Mouse (Mus musculus) limb, embryonic 14.5 days (tissue): ENCODE measurements around the gene Iqsec1. TPM values are rescaled to one million over a fixed set of nuclear protein-coding genes. Genes with fewer than 3 reads are reported as not detected.

Source experiments
- ATAC-seq: fragments of 200-750 bp; cut with Nextera tagmentation; 2 replicates; pipeline ENCODE4 v1.8.0; 2017; ENCODE audit warnings: low read depth, moderate number of reproducible peaks, moderate TSS enrichment; ENCODE audit not compliant: low FRiP score
- DNase-seq: peaks from one replicate; pipeline ENCODE4 v3.0.0-alpha.2; 2015; ENCODE audit warnings: low spot score
- H3K27ac ChIP-seq: fragments of 300-500 bp; sonication (generic); replicated peaks from 2 replicates; pipeline ENCODE4 v1.5.1; 2014; ENCODE audit warnings: low read depth, mild to moderate bottlenecking, low read length, moderate library complexity, mixed read lengths
- H3K27me3 ChIP-seq: fragments of 300-500 bp; sonication (generic); 2 replicates; pipeline ENCODE4 v1.6.1; 2014; ENCODE audit warnings: low read length, mixed read lengths; ENCODE audit not compliant: control insufficient read depth, insufficient read depth
- H3K36me3 ChIP-seq: fragments of 300-500 bp; sonication (generic); 2 replicates; pipeline ENCODE4 v1.6.1; 2014; ENCODE audit warnings: mild to moderate bottlenecking, low read length, moderate library complexity, mixed read lengths; ENCODE audit not compliant: control insufficient read depth, insufficient read depth
- H3K4me1 ChIP-seq: fragments of 300-500 bp; sonication (generic); 2 replicates; pipeline ENCODE4 v1.6.1; 2014; ENCODE audit warnings: antibody characterized with exemption, low read length, mixed read lengths; ENCODE audit not compliant: control insufficient read depth, insufficient read depth
- H3K4me2 ChIP-seq: fragments of 300-500 bp; sonication (generic); replicated peaks from 2 replicates; pipeline ENCODE4 v1.6.1; 2014; ENCODE audit warnings: low read depth, mild to moderate bottlenecking, low read length, moderate library complexity; ENCODE audit not compliant: severe bottlenecking
- H3K4me3 ChIP-seq: fragments of 300-500 bp; sonication (generic); replicated peaks from 2 replicates; pipeline ENCODE4 v1.5.1; 2014; ENCODE audit warnings: low read length
- H3K9ac ChIP-seq: fragments of 300-500 bp; sonication (generic); 2 replicates; pipeline ENCODE4 v1.6.1; 2014; ENCODE audit warnings: mild to moderate bottlenecking, low read depth, low read length, moderate library complexity; ENCODE audit not compliant: severe bottlenecking
- H3K9me3 ChIP-seq: fragments of 300-500 bp; sonication (generic); 2 replicates; pipeline ENCODE4 v1.6.1; 2016; ENCODE audit warnings: low read length; ENCODE audit not compliant: control insufficient read depth
- POLR2A ChIP-seq: fragments of 200-500 bp; IDR thresholded peaks from 2 replicates; pipeline ENCODE4 v1.8.0; 2012; ENCODE audit warnings: inconsistent platforms, mild to moderate bottlenecking, moderate library complexity, borderline replicate concordance; ENCODE audit not compliant: insufficient read depth, insufficient read length; ENCODE audit errors: extremely low read depth
- WGBS: fragments of 180-500 bp; shearing (Covaris S2); extraction: QIAGEN DNeasy Blood & Tissue Kit; methylation state at CpG from one replicate; pipeline ENCODE4 v1.1.7; 2014; 5-methylcytosine and 5-hydroxymethylcytosine counted together
- polyA plus RNA-seq, 2 experiments: library from polyadenylated mRNA; depleted of rRNA in 1 of 2; stranded (reverse) in 1 of 2; unstranded in 1 of 2; fragments of >200 nt; fragmentation: Nextera tagmentation in 1 of 2; extraction: Ambion mirVana in 1 of 2; gene quantifications; 2 replicates each; pipeline versions ENCODE4 v1.2.1 to v1.2.3; 2012 to 2014

Gene Iqsec1
- polyA plus RNA-seq (2012; rRNA removed) = 58.2 and 80.2 TPM in 2 replicates
- polyA plus RNA-seq (2014; fragmentation: Nextera tagmentation; extraction: Ambion mirVana) = 17.3 and 20.6 TPM in 2 replicates

DNA sequence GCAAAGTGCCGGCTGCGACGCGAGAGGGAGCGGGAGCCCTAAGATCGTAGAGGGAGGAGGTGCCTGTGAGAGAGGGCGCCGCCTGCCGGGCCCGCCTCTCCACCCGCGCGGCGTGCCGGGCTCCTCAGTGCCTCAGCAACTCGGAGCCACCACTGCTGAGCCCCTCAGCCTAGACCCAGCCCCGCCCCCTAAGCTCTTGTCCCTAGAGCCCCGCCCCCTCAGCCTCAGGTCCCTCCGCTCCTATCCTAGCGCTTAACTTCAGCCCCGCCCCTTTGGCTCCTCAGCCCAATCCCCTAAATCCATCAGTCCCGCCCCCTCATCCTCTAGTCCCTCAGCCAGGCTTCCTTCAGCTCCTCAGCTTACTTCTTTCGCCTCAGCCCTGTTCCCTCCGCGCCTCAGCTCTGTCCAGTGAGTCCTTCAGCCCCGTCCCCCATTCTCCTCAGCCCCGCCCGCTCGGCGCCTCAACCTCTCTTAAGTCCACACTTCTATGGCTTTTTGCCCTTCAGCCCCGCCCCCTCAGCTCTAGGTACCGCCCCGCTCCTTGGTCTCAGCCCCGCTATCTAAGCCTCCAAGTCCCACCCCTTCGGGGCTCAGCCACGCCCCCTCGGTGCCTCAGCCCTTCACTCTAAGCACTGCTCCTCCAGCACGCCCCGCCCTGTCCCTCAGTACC is at the start of gene Iqsec1:
TSS of gene Iqsec1 (minus strand) at position 38 of the 670 bp plus-strand sequence.
- no peak for TF ChIP-seq POLR2A
- Histone ChIP-seq H3K36me3 (no peaks in the 10 kb centered on the region), H3K27me3 (no peaks in the 10 kb centered on the region), H3K4me3 (peak within 1 kb of the TSS; percentile 67), H3K9me3 (peaks cover 3% of the 10 kb centered on the region; the same call in 1 of the 2 replicates), H3K4me1 (peaks cover 3% of the 10 kb centered on the region; the same call in 1 of the 2 replicates), H3K9ac (peak within 1 kb of the TSS; percentile 69), H3K27ac (peak within 1 kb of the TSS; percentile 48; the same call in 1 of the 2 replicates), H3K4me2 (peak within 1 kb of the TSS; percentile 99)
- peak; percentile 95 for ATAC-seq
- DNase-seq = peak; percentile 99
- 3% methylated on average over 19 of the region's 39 CpGs for WGBS

DNA sequence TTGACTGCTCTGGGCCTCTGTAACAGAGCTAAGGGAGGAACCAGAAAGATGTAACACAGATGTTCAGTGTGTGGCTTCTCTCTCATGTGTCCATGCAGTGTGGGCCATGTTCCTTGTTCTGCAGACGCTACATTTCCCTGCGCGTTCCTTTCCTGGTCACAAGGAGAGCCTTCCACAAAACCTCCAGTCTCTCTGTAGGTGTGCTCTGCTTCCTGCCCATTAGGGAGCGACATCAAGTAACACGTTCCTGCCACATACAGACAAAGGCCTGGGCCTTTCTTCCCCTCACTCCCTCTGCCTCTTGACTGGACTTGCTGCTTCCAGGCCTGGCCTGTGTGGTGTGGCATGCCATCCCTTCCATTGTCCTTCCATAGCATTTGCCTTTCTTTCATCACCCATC is 39.8 kb upstream of the Iqsec1 start:
- 75% methylated on average over 5 of the region's 5 CpGs for WGBS
- H3K36me3 ChIP-seq = no peaks in the 10 kb centered on the region
- TF ChIP-seq POLR2A = no peak

DNA sequence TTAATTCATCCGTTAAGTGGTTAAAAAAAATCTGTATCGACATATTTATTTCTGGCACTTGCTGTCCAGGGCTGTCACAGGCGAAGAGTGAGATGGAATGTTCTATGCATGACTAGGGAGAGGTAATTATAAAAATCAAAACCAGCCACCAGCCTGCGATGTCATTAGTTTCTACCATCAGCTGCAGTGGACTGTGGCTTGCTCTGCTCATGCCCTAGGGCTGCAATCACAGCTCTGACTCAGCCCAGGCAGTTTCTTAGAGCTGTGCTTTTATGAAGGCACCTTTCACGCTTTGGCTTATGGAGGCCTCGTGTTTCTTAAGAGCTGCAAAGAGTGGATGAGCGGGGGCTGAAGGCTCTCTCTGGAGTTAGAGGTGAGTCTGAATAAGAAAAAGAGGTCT is 32.3 kb upstream of the Iqsec1 start:
- Histone ChIP-seq H3K27ac (no peak overlapping the region), H3K4me3 (no peak overlapping the region), H3K36me3 (no peaks in the 10 kb centered on the region), H3K27me3 (no peaks in the 10 kb centered on the region), H3K9ac (no peak overlapping the region), H3K4me1 (peaks cover 10% of the 10 kb centered on the region; the same call in 1 of the 2 replicates), H3K9me3 (no peaks in the 10 kb centered on the region), H3K4me2 (no peak overlapping the region)
- ATAC-seq (0 out of 2 replicates have a peak, but pooled peaks have one; percentile 24), DNase-seq (peak; percentile 38)
- 24% methylated on average over 7 of the region's 7 CpGs for WGBS
- TF ChIP-seq POLR2A = no peak

More for the DNA sequence above, 39.8 kb upstream of the Iqsec1 start:
- no peaks in the 10 kb centered on the region for H3K9me3 ChIP-seq
- no peak overlapping the region for H3K4me2 ChIP-seq
- H3K4me1 ChIP-seq = peaks cover 5% of the 10 kb centered on the region; the same call in 1 of the 2 replicates
- DNase-seq (no peak), ATAC-seq (no peak)
- no peak overlapping the region for H3K4me3 ChIP-seq
- no peak overlapping the region for H3K9ac ChIP-seq
- no peak overlapping the region for H3K27ac ChIP-seq
- H3K27me3 ChIP-seq = no peaks in the 10 kb centered on the region

DNA sequence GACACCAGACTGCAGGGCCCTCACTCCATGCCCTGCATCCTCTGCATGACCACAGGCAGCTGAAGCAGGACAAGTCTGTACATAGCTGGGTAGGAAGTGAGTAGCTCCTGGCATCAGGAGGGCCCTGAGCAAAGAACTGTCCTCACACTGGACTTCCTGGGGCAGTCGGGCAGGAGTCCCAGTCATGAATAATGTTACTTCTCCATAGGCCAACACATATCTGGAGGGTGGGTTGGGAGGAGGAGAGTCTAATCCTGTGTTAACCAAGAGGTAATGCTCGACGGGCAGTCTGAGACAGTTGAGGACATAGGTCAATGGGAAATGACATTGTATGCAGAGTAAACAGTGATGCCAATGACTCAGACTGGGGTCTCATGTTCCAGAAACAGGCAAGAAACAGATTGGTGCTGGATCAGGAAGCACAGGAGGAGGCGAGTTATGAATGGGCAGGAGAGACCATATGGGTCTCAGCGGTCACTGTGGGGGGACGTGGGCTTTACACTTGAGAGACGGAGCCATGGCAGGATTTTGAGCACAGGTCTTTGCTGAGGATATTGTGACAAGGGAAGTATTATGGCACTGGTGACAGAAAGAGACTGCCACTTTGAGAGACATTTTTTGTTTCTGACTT is 28.2 kb upstream of the Iqsec1 start:
- no peak overlapping the region for H3K4me2 ChIP-seq
- H3K9me3 ChIP-seq = no peaks in the 10 kb centered on the region
- no peak overlapping the region for H3K9ac ChIP-seq
- 87% methylated on average over 7 of the region's 7 CpGs for WGBS
- H3K27me3 ChIP-seq = no peaks in the 10 kb centered on the region
- DNase-seq (no peak), ATAC-seq (no peak)
- no peak for TF ChIP-seq POLR2A
- H3K27ac ChIP-seq = no peak overlapping the region
- peaks cover 5% of the 10 kb centered on the region; the same call in 1 of the 2 replicates for H3K4me1 ChIP-seq
- H3K36me3 ChIP-seq = no peaks in the 10 kb centered on the region
- no peak overlapping the region for H3K4me3 ChIP-seq

DNA sequence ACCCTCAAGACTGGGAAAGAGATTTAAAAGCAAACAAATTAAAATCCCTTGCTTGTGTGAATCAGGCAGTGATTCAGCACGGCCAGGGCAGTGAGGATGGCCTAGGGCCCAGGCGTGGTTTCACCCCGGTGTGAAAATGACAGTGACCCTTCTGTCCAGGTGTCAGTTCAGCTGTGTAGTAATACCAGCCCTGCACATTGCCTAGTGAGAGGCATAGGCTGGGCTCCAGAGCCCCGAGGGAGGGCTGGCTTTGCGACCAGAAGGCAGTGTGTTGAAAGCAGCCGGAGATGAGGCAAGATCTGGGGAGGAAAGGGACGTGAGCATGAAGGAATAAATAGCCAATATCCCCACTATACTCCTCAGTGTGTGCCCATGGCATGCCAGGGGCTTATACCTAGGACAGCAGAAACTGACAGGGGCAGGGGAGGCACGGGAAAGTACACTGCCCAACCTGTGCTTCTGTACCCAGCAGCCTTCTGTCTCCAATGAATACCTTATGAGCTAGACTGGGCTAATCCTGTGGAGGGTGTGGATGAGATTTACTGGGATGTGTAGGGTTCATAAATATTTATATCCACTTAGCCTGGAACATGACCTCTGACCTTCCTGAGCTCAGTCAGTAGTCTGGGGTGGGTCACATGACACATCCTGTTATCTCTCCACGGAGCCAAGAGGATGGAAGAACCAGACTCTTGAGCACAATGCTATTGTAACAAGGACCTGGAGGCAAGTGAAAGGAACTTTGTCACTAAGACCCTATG is 25.9 kb upstream of the Iqsec1 start:
- H3K4me2 ChIP-seq = no peak overlapping the region
- no peak for DNase-seq
- H3K27ac ChIP-seq = no peak overlapping the region
- 58% methylated on average over 9 of the region's 9 CpGs for WGBS
- no peak for TF ChIP-seq POLR2A
- H3K27me3 ChIP-seq = no peaks in the 10 kb centered on the region
- no peak overlapping the region for H3K9ac ChIP-seq
- H3K4me1 ChIP-seq = no peaks in the 10 kb centered on the region
- no peak overlapping the region for H3K4me3 ChIP-seq
- no peaks in the 10 kb centered on the region for H3K36me3 ChIP-seq
- ATAC-seq = no peak
- no peaks in the 10 kb centered on the region for H3K9me3 ChIP-seq
